Mouse (Mus musculus) right cerebral cortex, postnatal 36 days (tissue): Measurements from ENCODE around the gene Trim16.

Experiments used
- DNase-seq, 2 experiments: peaks; one replicate each; pipeline ENCODE4 v3.0.0; 2022; ENCODE audit warnings: low spot score in 2 of 2, mixed read lengths in 1 of 2

Trim16 gene

DNA sequence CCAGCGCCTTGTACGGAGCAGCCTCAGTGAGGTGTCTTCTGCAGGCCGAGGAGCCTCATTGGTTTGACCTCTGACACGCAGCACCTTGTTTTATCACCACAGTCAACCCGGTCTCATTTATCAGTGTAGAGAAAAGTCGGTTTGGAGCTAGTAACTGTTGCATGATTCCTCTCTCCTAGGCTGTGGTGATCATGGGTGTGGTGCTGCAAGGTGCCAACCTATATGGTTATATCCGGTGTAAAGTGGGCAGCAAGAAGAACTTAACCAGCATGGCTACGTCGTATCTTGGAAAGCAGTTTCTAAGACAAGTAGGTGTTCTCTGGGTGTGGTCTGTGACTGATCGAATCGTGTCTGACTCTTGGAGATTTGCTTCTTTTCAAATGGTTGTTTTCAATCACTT, 71.7 kb downstream of the Trim16 start:
- no peak for DNase-seq
